Comparison of ENCODE assay signal across 8 mouse cellular contexts in genomic region chr2:173021633-173022055, GRCm38 (mm10). TPM values are rescaled to one million over a fixed set of nuclear protein-coding genes. Genes with fewer than 3 reads are reported as not detected.
DNase-seq lines count a peak whose midpoint lies in the region; ATAC-seq and TF ChIP-seq lines count a peak whose summit lies in the region.

No protein-coding gene starts in this region.

- H3K4me1 ChIP-seq in lung, embryonic 15.5 days: peaks cover 68% of the 10 kb centered on the region
- H3K4me1 ChIP-seq in olfactory bulb, adult 2 months (ENCODE audit: control insufficient read depth, insufficient read depth, low read length): peaks cover 31% of the 10 kb centered on the region

- peak; percentile 46 to 49 for ATAC-seq in hematopoietic stem cell, adult 5-6 weeks (replicated peaks in 1 of 2; ENCODE audit: insufficient read depth in 1 of 2, low FRiP score in 2 of 2, low TSS enrichment in 1 of 2, low read depth in 1 of 2, poor library complexity in 2 of 2, severe bottlenecking in 2 of 2)
- ATAC-seq in lung, embryonic 15.5 days (ENCODE audit: borderline replicate concordance, extremely low read depth, low FRiP score, low TSS enrichment): peak; percentile 77

- peaks cover 11% of the 10 kb centered on the region for H3K27me3 ChIP-seq in lung, embryonic 15.5 days

- H3K9me3 ChIP-seq in lung, embryonic 15.5 days: no peaks in the 10 kb centered on the region

- no peaks in the 10 kb centered on the region for H3K36me3 ChIP-seq in lung, embryonic 15.5 days

- DNase-seq in MN1 (ENCODE audit: low spot score): peak; percentile 93
- DNase-seq in cerebellum, adult 8-10 months: peak; percentile 93
- DNase-seq in forelimb bud, embryonic 11.5 days (ENCODE audit: low read depth, low spot score): peak; percentile 90
- peak; percentile 71 for DNase-seq in layer of hippocampus, adult 9-10 months (ENCODE audit: low spot score)
- DNase-seq in thymus, adult 18-20 months: peak; percentile 86 to 91

- H3K27ac ChIP-seq in lung, embryonic 15.5 days: peak overlapping the region; percentile 15; the same call in 1 of the 2 replicates
- no peak overlapping the region for H3K27ac ChIP-seq in olfactory bulb, adult 2 months (ENCODE audit: insufficient read depth, low read depth, low read length)

- peak overlapping the region; percentile 92 for H3K4me2 ChIP-seq in lung, embryonic 15.5 days

- TF ChIP-seq CTCF in olfactory bulb, adult 2 months (IDR thresholded peaks at IDR 0.05; ENCODE audit: insufficient read depth, low read depth, low read length): no peak

- WGBS in lung, embryonic 15.5 days: under 1% methylated on average over 54 of the region's 54 CpGs
- WGBS in olfactory bulb, adult 2 months: under 1% methylated on average over 54 of the region's 54 CpGs

- H3K4me3 ChIP-seq in lung, embryonic 15.5 days: peak overlapping the region; percentile 63
- peak overlapping the region; percentile 71 for H3K4me3 ChIP-seq in olfactory bulb, adult 2 months (ENCODE audit: insufficient read depth, low read depth, low read length)

- H3K9ac ChIP-seq in lung, embryonic 15.5 days: peak overlapping the region; percentile 53

- TF ChIP-seq POLR2A in olfactory bulb, adult 2 months (IDR thresholded peaks at IDR 0.05; ENCODE audit: insufficient read depth, low read depth, low read length): peak; percentile 75

RNA-seq across cellular contexts. Expression of gene Rbm38, which starts 1.3 kb away (rescaled TPM):
- 66.3 and 81.3 TPM in 2 replicates for total RNA-seq in hematopoietic stem cell, adult 5-6 weeks (2017)
- 32.0 and 33.3 TPM in 2 replicates for polyA plus RNA-seq in lung, embryonic 15.5 days (2015; fragmentation: Nextera tagmentation; extraction: Ambion mirVana)
- polyA plus RNA-seq in olfactory bulb, adult 2 months (2012; ENCODE audit: insufficient read depth, insufficient read length, low replicate concordance, missing spikeins): not detected in 2 replicates

RNA-seq across cellular contexts. Expression of gene Rae1, which starts 21.7 kb away (rescaled TPM):
- total RNA-seq in hematopoietic stem cell, adult 5-6 weeks (2017): 45.8 and 57.5 TPM in 2 replicates
- polyA plus RNA-seq in lung, embryonic 15.5 days (2015; fragmentation: Nextera tagmentation; extraction: Ambion mirVana): 122 and 123 TPM in 2 replicates
- not detected in 2 replicates for polyA plus RNA-seq in olfactory bulb, adult 2 months (2012; ENCODE audit: insufficient read depth, insufficient read length, low replicate concordance, missing spikeins)

RNA-seq across cellular contexts. Expression of gene Spo11, which starts 44.1 kb away (rescaled TPM):
- 2.2 and 9.6 TPM in 2 replicates for total RNA-seq in hematopoietic stem cell, adult 5-6 weeks (2017)
- polyA plus RNA-seq in lung, embryonic 15.5 days (2015; fragmentation: Nextera tagmentation; extraction: Ambion mirVana): 0.06 and 0.22 TPM in 2 replicates
- not detected in 2 replicates for polyA plus RNA-seq in olfactory bulb, adult 2 months (2012; ENCODE audit: insufficient read depth, insufficient read length, low replicate concordance, missing spikeins)

Comparison
In these comparisons a context has a peak if more than half of its experiments do, and no peak if none do; other contexts are left out.
1. RNA of gene Rae1, which starts 21.7 kb away (polyA plus RNA-seq): 122 to 123 TPM in lung, embryonic 15.5 days; not detected in olfactory bulb, adult 2 months; every median in the first group is over 100 times any median in the second.
2. Peak in every context shown above with its lines, with median percentiles within 50 percentile points of each other: DNase-seq.